Mouse (Mus musculus) myocyte (in vitro differentiated cells): ENCODE results near the gene Tmem50b.

Experiments
- MAX ChIP-seq: IDR thresholded peaks from one replicate; pipeline ENCODE4 v1.6.1; 2011; ENCODE audit warnings: low read depth, mild to moderate bottlenecking, control low read depth
- POLR2A ChIP-seq: IDR thresholded peaks from one replicate; pipeline ENCODE4 v1.6.1; 2011; ENCODE audit warnings: low read depth, mild to moderate bottlenecking, control low read depth, moderate library complexity; ENCODE audit not compliant: insufficient read length
- POLR2AphosphoS2 ChIP-seq: IDR thresholded peaks from one replicate; pipeline ENCODE4 v1.6.1; 2011; ENCODE audit warnings: low read depth, control low read depth; ENCODE audit not compliant: insufficient read length

GRCm38 (mm10) chr16:91588703-91589102 lies 8.9 kb downstream of the Tmem50b start:
- TF ChIP-seq POLR2A = no peak
- TF ChIP-seq POLR2AphosphoS2 = no peak
- TF ChIP-seq MAX = no peak
